Mouse (Mus musculus): Measurements from ENCODE around the gene Ankrd13a. TPM values are rescaled to one million over a fixed set of nuclear protein-coding genes. Genes with fewer than 3 reads are reported as not detected.

Gene Ankrd13a
- total RNA-seq, 2 experiments from 2014 or later = 68.6 to 91.4 TPM

GRCm38 (mm10) chr5:114764812-114765735 lies 9.4 kb upstream of the Ankrd13a start:
- peak; percentile 47 to 72 for DNase-seq

- DNase-seq = no peak
Observed at GRCm38 (mm10) chr5:114766686-114767085, 7.8 kb upstream of the Ankrd13a start.

GRCm38 (mm10) chr5:114767185-114767584 lies 7.3 kb upstream of the Ankrd13a start:
- no peak for DNase-seq

- no peak for DNase-seq
Observed at GRCm38 (mm10) chr5:114769786-114770185, 4.7 kb upstream of the Ankrd13a start.

GRCm38 (mm10) chr5:114771796-114772195 lies 2.7 kb upstream of the Ankrd13a start:
- DNase-seq = no peak

GRCm38 (mm10) chr5:114772456-114773203 lies 1.8 kb upstream of the Ankrd13a start:
- peak; percentile 67 to 84 for DNase-seq

- DNase-seq = peak; percentile 99
Observed at GRCm38 (mm10) chr5:114773211-114773710, 1.2 kb upstream of the Ankrd13a start.

- DNase-seq = no peak
Observed at GRCm38 (mm10) chr5:114773780-114774179, 697 bp upstream of the Ankrd13a start.

GRCm38 (mm10) chr5:114775056-114775979 lies 841 bp downstream of the Ankrd13a start, which contains the start of gene Git2:
Gene Git2 (minus strand): TSS chr5:114775517.
- peak in 1 of 2 experiments; percentile 15 for DNase-seq

- no peak for DNase-seq
Observed at GRCm38 (mm10) chr5:114776174-114776573, 1.7 kb downstream of the Ankrd13a start.

GRCm38 (mm10) chr5:114779956-114780489 lies 5.5 kb downstream of the Ankrd13a start:
- DNase-seq = no peak

GRCm38 (mm10) chr5:114780912-114781311 lies 6.4 kb downstream of the Ankrd13a start:
- no peak for DNase-seq

- no peak for DNase-seq
Observed at GRCm38 (mm10) chr5:114782991-114783390, 8.5 kb downstream of the Ankrd13a start.

GRCm38 (mm10) chr5:114783405-114784163 lies 9.1 kb downstream of the Ankrd13a start:
- DNase-seq = peak; percentile 30 to 44

- DNase-seq = peak; percentile 52 to 53
Observed at GRCm38 (mm10) chr5:114784622-114785165, 10.2 kb downstream of the Ankrd13a start.

- peak; percentile 63 to 64 for DNase-seq
Observed at GRCm38 (mm10) chr5:114785196-114785595, 10.7 kb downstream of the Ankrd13a start.

- DNase-seq = peak in 1 of 2 experiments; percentile 50
Observed at GRCm38 (mm10) chr5:114793317-114793716, 18.8 kb downstream of the Ankrd13a start.

- no peak for DNase-seq
Observed at GRCm38 (mm10) chr5:114794609-114795008, 20.1 kb downstream of the Ankrd13a start.

- DNase-seq = peak; percentile 56 to 69
Observed at GRCm38 (mm10) chr5:114795231-114795630, 20.8 kb downstream of the Ankrd13a start.

- DNase-seq = no peak
Observed at GRCm38 (mm10) chr5:114795653-114796052, 21.2 kb downstream of the Ankrd13a start.

Data from adrenal gland, postnatal 36 days (tissue).